Mouse (Mus musculus): ENCODE results near the gene Pik3r1. TPM values are rescaled to one million over a fixed set of nuclear protein-coding genes. Genes with fewer than 3 reads are reported as not detected.

Pik3r1 gene
- polyA plus RNA-seq, 1 experiment, result 11.4 TPM

GRCm38 (mm10) chr13:101632771-101633170 lies 135.2 kb downstream of the Pik3r1 start:
- H3K27ac ChIP-seq (ENCODE audit: insufficient read depth, low read depth, low read length), result no peak overlapping the region
- TF ChIP-seq POLR2A (IDR thresholded peaks at IDR 0.05; ENCODE audit: low read depth, low read length), result no peak
- TF ChIP-seq CTCF (IDR thresholded peaks at IDR 0.05; ENCODE audit: extremely low read depth, insufficient read length, insufficient replicate concordance, low read depth, low read length), result no peak
- no peaks in the 10 kb centered on the region for H3K27me3 ChIP-seq (ENCODE audit: control insufficient read depth, insufficient read depth, low read length)
- WGBS, result 61% methylated on average over 4 of the region's 4 CpGs
- no peaks in the 10 kb centered on the region for H3K4me1 ChIP-seq (ENCODE audit: control insufficient read depth, insufficient read depth, insufficient read length, low read length)
- no peaks in the 10 kb centered on the region for H3K36me3 ChIP-seq (ENCODE audit: control insufficient read depth, insufficient read depth, low read length)
- no peak overlapping the region for H3K4me3 ChIP-seq (ENCODE audit: low read depth, low read length)

GRCm38 (mm10) chr13:101631561-101631960 lies 136.5 kb downstream of the Pik3r1 start:
- H3K36me3 ChIP-seq (ENCODE audit: control insufficient read depth, insufficient read depth, low read length), result no peaks in the 10 kb centered on the region
- 90% methylated on average over 7 of the region's 7 CpGs for WGBS
- no peaks in the 10 kb centered on the region for H3K27me3 ChIP-seq (ENCODE audit: control insufficient read depth, insufficient read depth, low read length)
- no peak for TF ChIP-seq CTCF (IDR thresholded peaks at IDR 0.05; ENCODE audit: extremely low read depth, insufficient read length, insufficient replicate concordance, low read depth, low read length)
- TF ChIP-seq POLR2A (IDR thresholded peaks at IDR 0.05; ENCODE audit: low read depth, low read length), result no peak
- H3K4me3 ChIP-seq (ENCODE audit: low read depth, low read length), result no peak overlapping the region
- no peak overlapping the region for H3K27ac ChIP-seq (ENCODE audit: insufficient read depth, low read depth, low read length)
- no peaks in the 10 kb centered on the region for H3K4me1 ChIP-seq (ENCODE audit: control insufficient read depth, insufficient read depth, insufficient read length, low read length)

All from small intestine, adult 2 months (tissue).